Mouse (Mus musculus) testis, adult 2 months (tissue): ENCODE data around the gene Mical3. TPM values are rescaled to one million over a fixed set of nuclear protein-coding genes. Genes with fewer than 3 reads are reported as not detected.

ENCODE experiments used
- H3K27ac ChIP-seq: fragments of 200-500 bp; 2 replicates; pipeline ENCODE4 v1.5.1; 2012; ENCODE audit warnings: low read depth, low read length; ENCODE audit not compliant: control insufficient read depth, insufficient read depth
- H3K27me3 ChIP-seq: fragments of 200-500 bp; 2 replicates; pipeline ENCODE4 v1.6.1; 2012; ENCODE audit warnings: mild to moderate bottlenecking, low read length, moderate library complexity; ENCODE audit not compliant: control insufficient read depth, insufficient read depth
- H3K36me3 ChIP-seq: fragments of 200-500 bp; 2 replicates; pipeline ENCODE4 v1.6.1; 2012; ENCODE audit warnings: mild to moderate bottlenecking, low read length; ENCODE audit not compliant: control insufficient read depth, insufficient read depth
- H3K4me1 ChIP-seq: fragments of 200-500 bp; 2 replicates; pipeline ENCODE4 v1.6.1; 2012; ENCODE audit warnings: low read length; ENCODE audit not compliant: control insufficient read depth, insufficient read depth
- H3K4me3 ChIP-seq: fragments of 200-500 bp; 2 replicates; pipeline ENCODE4 v1.5.1; 2012; ENCODE audit warnings: low read depth, mild to moderate bottlenecking, low read length, moderate library complexity, mixed read lengths; ENCODE audit not compliant: control insufficient read depth
- CTCF ChIP-seq: fragments of 200-500 bp; IDR thresholded peaks from 2 replicates; pipeline ENCODE4 v1.5.1; 2012; ENCODE audit warnings: low read depth, mild to moderate bottlenecking, inconsistent platforms, low read length, moderate library complexity; ENCODE audit not compliant: control insufficient read depth, insufficient read depth, insufficient replicate concordance
- POLR2A ChIP-seq: fragments of 200-500 bp; IDR thresholded peaks from 2 replicates; pipeline ENCODE4 v1.6.1; 2012; ENCODE audit warnings: low read depth, mild to moderate bottlenecking, inconsistent platforms, low read length, moderate library complexity; ENCODE audit not compliant: control insufficient read depth
- polyA plus RNA-seq: library from polyadenylated mRNA; depleted of rRNA; stranded (reverse); fragments of >200 nt; gene quantifications from 2 replicates; pipeline ENCODE4 v1.2.3, GENCODE M21; 2012

Mical3 gene
- polyA plus RNA-seq, 1 experiment: 199 TPM

DNA sequence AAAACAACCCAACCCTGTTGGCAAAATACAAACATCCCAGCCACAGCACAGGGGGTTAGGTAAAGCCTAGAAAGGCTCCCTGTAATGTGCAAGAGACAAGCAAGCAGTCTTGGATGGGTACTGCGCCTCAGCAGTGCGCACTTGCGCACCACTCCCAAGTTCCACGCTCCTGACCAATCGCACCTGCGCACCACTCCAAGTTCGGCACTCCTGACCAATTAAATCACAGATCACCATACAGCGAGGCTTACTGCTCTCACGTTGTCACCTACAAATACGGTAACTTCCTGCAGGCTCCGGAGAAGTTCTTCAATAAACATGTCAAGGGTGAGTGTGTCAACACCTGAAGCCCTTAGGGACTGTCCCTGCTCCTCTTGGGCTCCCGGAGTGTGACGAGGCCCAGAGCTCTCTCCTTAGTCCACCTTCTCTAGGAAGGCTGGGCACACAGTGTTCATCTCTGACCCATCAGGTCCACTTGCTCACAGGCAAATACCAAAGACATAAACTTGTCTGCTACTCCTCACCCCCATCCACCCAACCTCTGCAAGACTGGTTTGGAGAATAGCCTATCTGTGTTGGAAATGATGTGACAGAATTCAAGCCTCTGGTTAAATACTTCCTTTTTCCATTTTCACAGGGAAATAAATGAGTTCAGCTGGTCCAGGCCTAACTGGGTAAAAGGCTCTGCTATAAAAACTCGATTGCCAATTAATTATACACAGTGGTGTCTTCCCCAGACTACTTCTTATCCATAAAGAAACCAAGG is 27.2 kb downstream of the Mical3 start:
- H3K4me1 ChIP-seq: peaks cover 12% of the 10 kb centered on the region
- H3K27me3 ChIP-seq: no peaks in the 10 kb centered on the region
- H3K27ac ChIP-seq: no peak overlapping the region
- H3K4me3 ChIP-seq: no peak overlapping the region
- H3K36me3 ChIP-seq: no peaks in the 10 kb centered on the region
- TF ChIP-seq CTCF: no peak
- no peak for TF ChIP-seq POLR2A

DNA sequence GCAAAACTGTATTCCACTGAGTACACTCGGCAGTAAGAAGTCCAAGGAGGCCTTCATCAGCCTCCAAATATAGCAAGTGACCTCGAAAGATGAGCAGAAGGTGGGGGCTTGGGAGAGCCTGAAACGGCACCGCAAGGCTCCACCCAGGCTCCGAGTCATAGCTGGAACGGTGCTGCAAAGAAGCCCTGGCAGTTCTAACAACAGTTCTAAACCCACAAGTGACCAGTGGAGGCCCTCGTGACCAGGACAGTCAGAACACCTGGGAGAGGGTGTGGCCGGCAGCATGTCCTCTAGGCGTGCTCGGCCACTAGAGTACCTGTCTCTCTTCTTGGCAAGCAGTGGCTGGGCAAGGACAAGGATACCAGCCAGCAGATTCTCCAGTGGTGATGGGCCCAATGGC is 27.9 kb downstream of the Mical3 start:
- H3K4me1 ChIP-seq: peaks cover 12% of the 10 kb centered on the region
- TF ChIP-seq POLR2A (no peak), CTCF (no peak)
- H3K36me3 ChIP-seq: no peaks in the 10 kb centered on the region
- H3K27ac ChIP-seq: no peak overlapping the region
- H3K4me3 ChIP-seq: no peak overlapping the region
- H3K27me3 ChIP-seq: no peaks in the 10 kb centered on the region

DNA sequence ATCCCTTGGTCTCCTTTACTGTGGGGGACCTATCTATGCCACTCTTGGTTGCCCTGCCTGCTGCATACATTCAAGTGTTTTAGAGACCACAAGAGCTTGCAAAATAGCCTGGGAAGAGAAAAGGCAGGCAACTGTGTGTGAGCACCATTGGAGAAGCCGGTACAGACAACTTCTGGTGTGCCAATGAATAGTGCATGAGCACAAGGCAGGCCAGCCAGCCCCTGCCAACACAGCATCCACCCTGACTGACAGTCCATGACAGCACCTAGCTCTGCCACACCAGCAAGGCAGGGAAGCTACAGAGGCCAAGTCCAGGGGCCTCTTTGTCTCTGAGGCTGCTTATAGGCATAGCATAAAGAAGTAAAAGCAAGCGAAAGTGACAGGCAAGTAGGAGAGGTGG is 28.7 kb downstream of the Mical3 start:
- TF ChIP-seq CTCF (no peak), POLR2A (no peak)
- Histone ChIP-seq H3K36me3 (no peaks in the 10 kb centered on the region), H3K27me3 (no peaks in the 10 kb centered on the region), H3K27ac (no peak overlapping the region), H3K4me1 (peaks cover 12% of the 10 kb centered on the region), H3K4me3 (no peak overlapping the region)

DNA sequence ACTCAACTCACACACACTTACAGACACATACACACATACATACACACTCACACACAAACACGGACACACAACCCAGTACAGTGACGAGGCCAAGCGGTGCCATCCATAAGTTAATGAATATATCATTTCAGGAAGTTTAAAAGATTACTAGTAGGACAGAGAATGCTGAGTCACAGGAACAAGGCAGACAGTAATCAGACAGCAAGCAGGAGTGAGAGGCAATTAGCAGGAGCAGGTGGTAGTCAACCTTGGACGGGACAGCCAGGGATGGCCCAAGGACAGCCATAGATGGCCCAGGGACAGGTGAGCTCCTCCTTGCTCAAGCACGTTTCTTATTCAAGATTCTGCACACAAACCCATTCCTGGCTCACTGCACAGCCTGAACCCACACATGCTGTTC is 29.6 kb downstream of the Mical3 start:
- TF ChIP-seq POLR2A (no peak), CTCF (no peak)
- Histone ChIP-seq H3K27ac (no peak overlapping the region), H3K4me1 (peaks cover 9% of the 10 kb centered on the region), H3K4me3 (no peak overlapping the region), H3K36me3 (no peaks in the 10 kb centered on the region), H3K27me3 (no peaks in the 10 kb centered on the region)

DNA sequence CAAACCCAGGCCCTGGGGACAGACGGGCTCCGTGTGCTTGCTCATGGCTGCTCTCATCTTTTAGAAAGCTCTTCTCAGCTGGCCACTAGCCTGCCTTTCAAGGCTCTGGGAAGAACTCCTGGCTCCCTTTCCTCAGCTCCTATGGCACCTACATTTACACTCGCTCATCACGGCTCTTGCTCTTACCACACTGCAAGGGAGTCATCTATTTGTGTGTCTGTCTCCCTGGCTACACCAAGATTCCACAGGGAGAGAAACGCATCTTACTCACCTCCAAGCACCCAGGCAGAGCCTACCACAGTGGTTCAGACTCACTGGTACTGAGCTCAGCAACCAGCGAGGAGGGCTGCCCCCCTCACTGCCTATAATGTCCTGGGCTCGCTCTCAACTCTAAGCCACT is 31.0 kb downstream of the Mical3 start:
- Histone ChIP-seq H3K4me3 (no peak overlapping the region), H3K36me3 (no peaks in the 10 kb centered on the region), H3K4me1 (peaks cover 5% of the 10 kb centered on the region), H3K27ac (no peak overlapping the region), H3K27me3 (no peaks in the 10 kb centered on the region)
- TF ChIP-seq POLR2A (no peak), CTCF (no peak)

DNA sequence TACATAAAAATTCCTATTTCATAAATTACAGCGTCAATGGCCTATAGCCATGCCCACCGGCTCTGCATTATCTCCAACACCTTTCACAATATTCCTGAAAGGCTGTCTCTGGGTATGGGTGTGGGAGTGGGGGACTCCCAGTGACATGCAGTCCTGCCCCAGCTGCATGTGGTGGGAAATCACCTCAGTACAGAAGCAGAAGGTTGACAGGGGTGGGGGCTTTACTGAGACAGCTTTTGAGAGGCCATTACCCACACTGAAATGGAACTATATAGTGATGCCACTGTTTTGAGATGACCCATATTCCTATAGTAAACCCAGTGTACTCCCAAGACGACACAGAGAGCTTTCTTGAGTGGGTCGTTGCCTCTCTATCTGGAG is 31.6 kb downstream of the Mical3 start:
- H3K27ac ChIP-seq: no peak overlapping the region
- no peaks in the 10 kb centered on the region for H3K36me3 ChIP-seq
- peaks cover 4% of the 10 kb centered on the region for H3K4me1 ChIP-seq
- H3K4me3 ChIP-seq: no peak overlapping the region
- H3K27me3 ChIP-seq: no peaks in the 10 kb centered on the region
- no peak for TF ChIP-seq CTCF
- TF ChIP-seq POLR2A: no peak

DNA sequence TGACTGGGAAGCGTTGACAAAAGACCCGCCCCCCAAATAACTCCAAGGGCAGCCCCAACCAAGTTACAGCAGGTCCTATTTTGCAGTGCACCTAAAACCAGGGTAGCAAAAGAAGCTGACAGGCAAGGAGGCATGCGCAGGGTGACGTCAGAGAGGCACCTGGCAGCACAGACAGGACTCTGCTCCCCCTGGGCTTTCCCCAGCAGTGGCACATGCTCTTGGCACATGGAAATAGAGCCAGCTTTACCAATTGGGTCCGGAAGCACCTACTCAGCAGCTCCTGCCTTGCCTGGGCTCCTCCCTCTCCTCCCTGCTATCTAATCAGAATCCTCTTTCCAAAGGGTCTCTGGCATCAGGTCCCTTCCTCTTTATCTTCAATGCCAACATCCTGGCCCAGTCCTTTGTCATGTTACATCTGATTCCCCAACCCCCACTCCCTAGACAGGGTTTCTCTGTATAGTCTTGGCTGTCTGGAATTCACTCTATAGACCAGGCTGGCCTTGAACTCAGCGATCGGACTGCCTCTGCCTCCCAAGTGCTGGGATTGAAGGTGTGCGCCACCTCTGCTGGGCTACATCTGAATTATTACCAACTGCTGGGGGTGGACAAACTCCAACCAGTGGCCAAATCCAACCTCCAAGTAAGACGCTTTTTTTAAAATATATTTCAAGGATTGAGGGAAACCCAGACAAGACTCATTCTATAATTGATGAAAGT is 32.1 kb downstream of the Mical3 start:
- no peak overlapping the region for H3K27ac ChIP-seq

DNA sequence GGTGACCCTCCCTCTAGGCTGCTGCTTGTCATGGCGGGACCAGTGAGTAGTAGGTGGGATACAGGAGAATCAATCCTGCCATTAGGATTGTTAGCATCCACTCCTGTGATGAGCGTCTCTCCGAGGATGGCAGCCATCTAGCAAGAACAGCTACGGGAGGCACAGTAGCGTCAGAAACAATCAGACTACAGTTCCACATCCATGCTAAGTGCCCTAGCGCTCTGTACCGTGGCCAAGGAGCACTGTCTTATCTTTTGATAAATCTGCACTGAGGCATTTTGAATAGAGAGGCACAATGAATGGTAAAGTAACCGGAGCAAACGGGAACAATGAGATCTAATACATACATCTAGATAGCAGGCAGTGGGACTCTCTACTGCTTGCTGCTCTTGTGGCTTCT is 32.7 kb downstream of the Mical3 start:
- Histone ChIP-seq H3K4me1 (peaks cover 3% of the 10 kb centered on the region), H3K36me3 (no peaks in the 10 kb centered on the region), H3K4me3 (no peak overlapping the region), H3K27me3 (no peaks in the 10 kb centered on the region), H3K27ac (no peak overlapping the region)
- TF ChIP-seq CTCF: no peak

More for the DNA sequence above, 32.1 kb downstream of the Mical3 start:
- no peaks in the 10 kb centered on the region for H3K36me3 ChIP-seq
- H3K4me1 ChIP-seq: peaks cover 4% of the 10 kb centered on the region
- no peak overlapping the region for H3K4me3 ChIP-seq
- TF ChIP-seq POLR2A (no peak), CTCF (no peak)
- H3K27me3 ChIP-seq: no peaks in the 10 kb centered on the region
